Mouse (Mus musculus) ES-Bruce4 (cell line): ENCODE data around the gene Cdc14a.

ENCODE experiments used
- CTCF ChIP-seq: IDR thresholded peaks from one replicate; pipeline ENCODE4 v1.8.1; 2011; ENCODE audit warnings: low read depth, low read length
- POLR2A ChIP-seq: IDR thresholded peaks from one replicate; pipeline ENCODE4 v1.8.1; 2011; ENCODE audit warnings: low read length; ENCODE audit not compliant: insufficient read depth

DNA sequence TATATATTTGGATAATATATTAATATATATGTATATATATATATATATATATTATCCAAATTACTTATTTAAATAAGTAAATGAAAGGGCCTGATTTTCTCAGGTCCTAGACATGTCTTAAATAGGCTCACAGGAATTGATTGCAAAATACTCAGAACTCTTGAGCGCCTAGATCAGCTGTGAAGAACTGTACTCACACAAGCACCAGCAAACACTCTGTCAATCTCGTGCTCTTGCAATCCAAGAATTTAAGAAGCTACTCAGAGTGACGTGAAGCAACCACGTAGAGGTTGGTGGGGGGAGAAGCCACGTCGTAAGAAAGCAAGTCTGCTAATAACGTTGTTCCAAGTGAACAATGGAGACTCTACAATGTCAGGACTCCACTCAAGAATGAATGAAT lies 66.0 kb downstream of the Cdc14a start:
- TF ChIP-seq POLR2A: no peak
- TF ChIP-seq CTCF: no peak
